In genomic region chr17:12505708-12506107, GRCm38 (mm10) we compare ENCODE assay signal across 22 mouse cellular contexts. TPM values are rescaled to one million over a fixed set of nuclear protein-coding genes. Genes with fewer than 3 reads are reported as not detected.
DNase-seq lines count a peak whose midpoint lies in the region; ATAC-seq and TF ChIP-seq lines count a peak whose summit lies in the region.
"Had no signal": no experiment of that assay in that cellular context is flagged by ENCODE, and none has a peak within 500 bp of the region (broad histone marks: within the 10 kb centered on the region; RNA-seq: fewer than 3 reads in every experiment).

No protein-coding gene starts in this region.

- ATAC-seq in heart, embryonic 16.5 days (replicated peaks; ENCODE audit: extremely low read depth, insufficient read depth, low FRiP score), result no peak
- no peak for ATAC-seq in heart, embryonic 11.5 days (replicated peaks; ENCODE audit: insufficient number of reproducible peaks, low FRiP score, low TSS enrichment)
- ATAC-seq in midbrain, postnatal 0 days (ENCODE audit: low FRiP score), result no peak
- ATAC-seq in midbrain, embryonic 16.5 days, result no peak
- no peak for ATAC-seq in liver, embryonic 13.5 days (ENCODE audit: low read depth)
- no peak for ATAC-seq in forebrain, embryonic 11.5 days (replicated peaks; ENCODE audit: low FRiP score)
- ATAC-seq: activated CD4-positive, CD25-positive, alpha-beta regulatory T cell, adult 4 months; forebrain, embryonic 15.5 days had no signal

- H3K9me3 ChIP-seq in heart, embryonic 16.5 days (replicated peaks; ENCODE audit: control insufficient read depth, low read length), result peaks cover 2% of the 10 kb centered on the region; the same call in 1 of the 2 replicates
- peaks cover 2% of the 10 kb centered on the region; the same call in 1 of the 2 replicates for H3K9me3 ChIP-seq in heart, embryonic 11.5 days (replicated peaks; ENCODE audit: control insufficient read depth, low read length)
- H3K9me3 ChIP-seq in midbrain, postnatal 0 days (ENCODE audit: low read length), result no peaks in the 10 kb centered on the region
- H3K9me3 ChIP-seq in midbrain, embryonic 16.5 days (replicated peaks; ENCODE audit: control insufficient read depth, low read length, poor library complexity, severe bottlenecking), result no peaks in the 10 kb centered on the region
- H3K9me3 ChIP-seq in liver, embryonic 13.5 days (replicated peaks), result no peaks in the 10 kb centered on the region
- H3K9me3 ChIP-seq in forebrain, embryonic 11.5 days (ENCODE audit: control insufficient read depth, low read length), result no peaks in the 10 kb centered on the region
- H3K9me3 ChIP-seq: forebrain, embryonic 15.5 days; hindbrain, embryonic 15.5 days; lung, embryonic 15.5 days; midbrain, embryonic 12.5 days; neural tube, embryonic 15.5 days had no signal

- no peak overlapping the region for H3K27ac ChIP-seq in heart, embryonic 16.5 days (ENCODE audit: low read length)
- H3K27ac ChIP-seq in heart, embryonic 11.5 days (ENCODE audit: low read depth, low read length), result no peak overlapping the region
- no peak overlapping the region for H3K27ac ChIP-seq in midbrain, postnatal 0 days (ENCODE audit: low read depth, low read length)
- no peak overlapping the region for H3K27ac ChIP-seq in midbrain, embryonic 16.5 days (ENCODE audit: low read length)
- H3K27ac ChIP-seq in liver, embryonic 13.5 days, result no peak overlapping the region
- no peak overlapping the region for H3K27ac ChIP-seq in thymus, adult 2 months (ENCODE audit: control insufficient read depth, insufficient read depth, low read length)
- no peak overlapping the region for H3K27ac ChIP-seq in forebrain, embryonic 11.5 days (ENCODE audit: low read depth, low read length)
- H3K27ac ChIP-seq: forebrain, embryonic 15.5 days; heart, adult 2 months; hindbrain, embryonic 15.5 days; lung, embryonic 15.5 days; midbrain, embryonic 12.5 days; neural tube, embryonic 15.5 days had no signal

- DNase-seq in midbrain, postnatal 0 days (ENCODE audit: low spot score), result no peak
- DNase-seq in liver, embryonic 13.5 days, result no peak
- no peak for DNase-seq in thymus, adult 2 months
- DNase-seq in forebrain, embryonic 11.5 days (ENCODE audit: low spot score), result no peak
- DNase-seq: adrenal gland, adult 2 months; B cell, adult 2 months; cerebellum, adult 8-10 months; cerebellum, postnatal 25 days; heart, adult 2 months; kidney, postnatal 10 days; layer of hippocampus, postnatal 36 days; retina, postnatal 1 day; right cerebral cortex, postnatal 14 days had no signal

- peaks cover 52% of the 10 kb centered on the region for H3K27me3 ChIP-seq in heart, embryonic 16.5 days (ENCODE audit: control insufficient read depth, insufficient read depth, low read length)
- peaks cover 56% of the 10 kb centered on the region for H3K27me3 ChIP-seq in heart, embryonic 11.5 days (ENCODE audit: control insufficient read depth, insufficient read depth, low read length)
- peaks cover 36% of the 10 kb centered on the region for H3K27me3 ChIP-seq in midbrain, postnatal 0 days (ENCODE audit: insufficient read depth, low read length)
- H3K27me3 ChIP-seq in midbrain, embryonic 16.5 days (ENCODE audit: control insufficient read depth, insufficient read depth, low read depth, low read length), result peaks cover 38% of the 10 kb centered on the region
- H3K27me3 ChIP-seq in liver, embryonic 13.5 days, result peaks cover 52% of the 10 kb centered on the region
- H3K27me3 ChIP-seq in thymus, adult 2 months (ENCODE audit: control insufficient read depth, insufficient read depth, low read length), result no peaks in the 10 kb centered on the region
- H3K27me3 ChIP-seq in forebrain, embryonic 11.5 days (ENCODE audit: control insufficient read depth, insufficient read depth, low read length), result peaks cover 38% of the 10 kb centered on the region

- H3K4me1 ChIP-seq in heart, embryonic 16.5 days (ENCODE audit: control insufficient read depth, insufficient read depth, low read length), result no peaks in the 10 kb centered on the region; the same call in 1 of the 2 replicates
- peaks cover 2% of the 10 kb centered on the region; the same call in 1 of the 2 replicates for H3K4me1 ChIP-seq in heart, embryonic 11.5 days (ENCODE audit: control insufficient read depth, insufficient read depth, low read length)
- H3K4me1 ChIP-seq in midbrain, postnatal 0 days (ENCODE audit: insufficient read depth, low read length), result peaks cover 2% of the 10 kb centered on the region; the same call in 1 of the 2 replicates
- H3K4me1 ChIP-seq in midbrain, embryonic 16.5 days (ENCODE audit: control insufficient read depth, insufficient read depth, low read length), result peaks cover 2% of the 10 kb centered on the region; the same call in 1 of the 2 replicates
- peaks cover 26% of the 10 kb centered on the region for H3K4me1 ChIP-seq in liver, embryonic 13.5 days (replicated peaks)
- peaks cover 20% of the 10 kb centered on the region for H3K4me1 ChIP-seq in thymus, adult 2 months (replicated peaks; ENCODE audit: control insufficient read depth, insufficient read depth, low read length)
- no peaks in the 10 kb centered on the region for H3K4me1 ChIP-seq in forebrain, embryonic 11.5 days (replicated peaks; ENCODE audit: control insufficient read depth, insufficient read depth, low read length)

- H3K9ac ChIP-seq in heart, embryonic 16.5 days (ENCODE audit: low read length), result no peak overlapping the region
- no peak overlapping the region for H3K9ac ChIP-seq in heart, embryonic 11.5 days (ENCODE audit: low read depth, low read length)
- H3K9ac ChIP-seq in midbrain, postnatal 0 days (replicated peaks; ENCODE audit: low read length, poor library complexity, severe bottlenecking), result no peak overlapping the region
- H3K9ac ChIP-seq in midbrain, embryonic 16.5 days (ENCODE audit: low read depth, low read length), result no peak overlapping the region
- no peak overlapping the region for H3K9ac ChIP-seq in liver, embryonic 13.5 days
- H3K9ac ChIP-seq in forebrain, embryonic 11.5 days (ENCODE audit: low read length), result no peak overlapping the region
- H3K9ac ChIP-seq: forebrain, embryonic 15.5 days; hindbrain, embryonic 15.5 days; lung, embryonic 15.5 days; midbrain, embryonic 12.5 days; neural tube, embryonic 15.5 days had no signal

- TF ChIP-seq POLR2A in thymus, adult 2 months (IDR thresholded peaks at IDR 0.05; ENCODE audit: control insufficient read depth, extremely low read depth, insufficient read depth, low read length, poor library complexity), result no peak

- peak overlapping the region; percentile 77 for H3K4me2 ChIP-seq in heart, embryonic 16.5 days (ENCODE audit: low read depth, low read length)
- no peak overlapping the region for H3K4me2 ChIP-seq in heart, embryonic 11.5 days
- 0 out of 2 replicates have a peak overlapping the region, but pooled peaks have one; percentile 90 for H3K4me2 ChIP-seq in midbrain, postnatal 0 days (ENCODE audit: low read depth, low read length, poor library complexity, severe bottlenecking)
- no peak overlapping the region for H3K4me2 ChIP-seq in midbrain, embryonic 16.5 days (ENCODE audit: low read length)
- H3K4me2 ChIP-seq in liver, embryonic 13.5 days, result peak overlapping the region; percentile 68
- no peak overlapping the region for H3K4me2 ChIP-seq in forebrain, embryonic 11.5 days (ENCODE audit: low read depth, low read length, severe bottlenecking)
- H3K4me2 ChIP-seq: forebrain, embryonic 15.5 days; hindbrain, embryonic 15.5 days; lung, embryonic 15.5 days; midbrain, embryonic 12.5 days; neural tube, embryonic 15.5 days had no signal

- TF ChIP-seq CTCF in midbrain, postnatal 0 days (IDR thresholded peaks at IDR 0.05), result no peak
- TF ChIP-seq CTCF in thymus, adult 2 months (IDR thresholded peaks at IDR 0.05; ENCODE audit: borderline replicate concordance, control insufficient read depth, extremely low read depth, insufficient read depth, low read length, poor library complexity), result no peak

- peak overlapping the region; percentile 16; the same call in 1 of the 2 replicates for H3K4me3 ChIP-seq in heart, embryonic 16.5 days (ENCODE audit: low read length)
- H3K4me3 ChIP-seq in heart, embryonic 11.5 days (ENCODE audit: low read depth, low read length), result no peak overlapping the region
- no peak overlapping the region for H3K4me3 ChIP-seq in midbrain, postnatal 0 days (ENCODE audit: low read depth, low read length)
- no peak overlapping the region for H3K4me3 ChIP-seq in midbrain, embryonic 16.5 days (ENCODE audit: low read depth, low read length)
- H3K4me3 ChIP-seq in liver, embryonic 13.5 days (replicated peaks), result 0 out of 2 replicates have a peak overlapping the region, but pooled peaks have one; percentile 51
- no peak overlapping the region for H3K4me3 ChIP-seq in thymus, adult 2 months (ENCODE audit: control insufficient read depth, insufficient read depth, low read length)
- no peak overlapping the region for H3K4me3 ChIP-seq in forebrain, embryonic 11.5 days (ENCODE audit: low read depth, low read length)
- H3K4me3 ChIP-seq: forebrain, embryonic 15.5 days; heart, adult 2 months; hindbrain, embryonic 15.5 days; lung, embryonic 15.5 days; midbrain, embryonic 12.5 days; neural tube, embryonic 15.5 days had no signal

- 62% methylated on average over 6 of the region's 6 CpGs for WGBS in heart, embryonic 16.5 days
- 69% methylated on average over 6 of the region's 6 CpGs for WGBS in heart, embryonic 11.5 days (ENCODE audit: insufficient replicate concordance)
- WGBS in midbrain, postnatal 0 days, result 84% methylated on average over 6 of the region's 6 CpGs
- 84% methylated on average over 6 of the region's 6 CpGs for WGBS in midbrain, embryonic 16.5 days
- 20% methylated on average over 6 of the region's 6 CpGs for WGBS in liver, embryonic 13.5 days (ENCODE audit: insufficient replicate concordance)
- 10% methylated on average over 6 of the region's 6 CpGs for WGBS in thymus, adult 2 months
- WGBS in forebrain, embryonic 11.5 days, result 77% methylated on average over 6 of the region's 6 CpGs

- H3K36me3 ChIP-seq in heart, embryonic 16.5 days (ENCODE audit: control insufficient read depth, insufficient read depth), result no peaks in the 10 kb centered on the region
- H3K36me3 ChIP-seq in heart, embryonic 11.5 days (ENCODE audit: control insufficient read depth, insufficient read depth, low read length), result no peaks in the 10 kb centered on the region
- no peaks in the 10 kb centered on the region for H3K36me3 ChIP-seq in midbrain, postnatal 0 days (ENCODE audit: insufficient read depth, low read length)
- H3K36me3 ChIP-seq in midbrain, embryonic 16.5 days (ENCODE audit: control insufficient read depth, insufficient read depth, low read length), result no peaks in the 10 kb centered on the region
- H3K36me3 ChIP-seq in liver, embryonic 13.5 days, result no peaks in the 10 kb centered on the region
- no peaks in the 10 kb centered on the region for H3K36me3 ChIP-seq in thymus, adult 2 months (ENCODE audit: control insufficient read depth, insufficient read depth, low read length)
- H3K36me3 ChIP-seq in forebrain, embryonic 11.5 days (ENCODE audit: control insufficient read depth, insufficient read depth, low read length), result no peaks in the 10 kb centered on the region
- H3K36me3 ChIP-seq: forebrain, embryonic 15.5 days; hindbrain, embryonic 15.5 days; lung, embryonic 15.5 days; midbrain, embryonic 12.5 days; neural tube, embryonic 15.5 days had no signal

RNA-seq across cellular contexts. Expression of gene Slc22a3, which starts 1.8 kb away (rescaled TPM):
- polyA plus RNA-seq in heart, embryonic 16.5 days (2015; fragmentation: Nextera tagmentation; extraction: Ambion mirVana), result 1.3 and 2.3 TPM in 2 replicates
- 0.20 and 0.53 TPM in 2 replicates for polyA plus RNA-seq in heart, embryonic 11.5 days (2014; fragmentation: Nextera tagmentation; extraction: Ambion mirVana)
- 2.4 and 4.6 TPM in 2 replicates for total RNA-seq in midbrain, postnatal 0 days (2014; rRNA removed)
- 3.1 and 3.7 TPM in 2 replicates for polyA plus RNA-seq in midbrain, postnatal 0 days (2015; fragmentation: Nextera tagmentation; extraction: Ambion mirVana)
- polyA plus RNA-seq in midbrain, embryonic 16.5 days (2015; fragmentation: Nextera tagmentation; extraction: Ambion mirVana), result 1.9 and 2.3 TPM in 2 replicates
- 1.5 and 1.8 TPM in 2 replicates for polyA plus RNA-seq in liver, embryonic 13.5 days (2015; fragmentation: Nextera tagmentation; extraction: Ambion mirVana)
- polyA plus RNA-seq in thymus, adult 2 months (2012; rRNA removed), result 3.3 and 4.5 TPM in 2 replicates
- polyA plus RNA-seq in forebrain, embryonic 11.5 days (2014; fragmentation: Nextera tagmentation; extraction: Ambion mirVana), result 0.12 and 0.15 TPM in 2 replicates
- polyA plus RNA-seq: activated CD4-positive, CD25-positive, alpha-beta regulatory T cell, adult 4 months had no signal

Comparison
In these comparisons a context has a peak if more than half of its experiments do, and no peak if none do; other contexts are left out.
1. H3K4me2 ChIP-seq: peak in heart, embryonic 16.5 days (single experiment), midbrain, postnatal 0 days (single experiment) and liver, embryonic 13.5 days (single experiment); none in heart, embryonic 11.5 days (single experiment), midbrain, embryonic 16.5 days (single experiment) and forebrain, embryonic 11.5 days (single experiment).
2. H3K4me3 ChIP-seq: peak in heart, embryonic 16.5 days (single experiment) and liver, embryonic 13.5 days (single experiment); none in heart, embryonic 11.5 days (single experiment), midbrain, postnatal 0 days (single experiment), midbrain, embryonic 16.5 days (single experiment), thymus, adult 2 months (single experiment) and forebrain, embryonic 11.5 days (single experiment).